ENCODE assay signal across 8 mouse cellular contexts in genomic region chr19:37177819-37178708, GRCm38 (mm10). TPM values are rescaled to one million over a fixed set of nuclear protein-coding genes. Genes with fewer than 3 reads are reported as not detected.
DNase-seq lines count a peak whose midpoint lies in the region; ATAC-seq and TF ChIP-seq lines count a peak whose summit lies in the region.

No protein-coding gene starts in this region.

- WGBS in bone marrow, adult 2 months: 12% methylated on average over 17 of the region's 17 CpGs
- WGBS in embryonic facial prominence, embryonic 14.5 days: 16% methylated on average over 17 of the region's 17 CpGs
- WGBS in midbrain, embryonic 15.5 days: 13% methylated on average over 17 of the region's 17 CpGs
- WGBS in stomach, embryonic 14.5 days: 16% methylated on average over 17 of the region's 17 CpGs

- peak; percentile 73 for ATAC-seq in embryonic facial prominence, embryonic 14.5 days (ENCODE audit: low read depth)
- peak; percentile 82 for ATAC-seq in midbrain, embryonic 15.5 days (replicated peaks)
- ATAC-seq in stomach, embryonic 14.5 days (ENCODE audit: insufficient number of reproducible peaks, insufficient read depth, low FRiP score, low read depth): peak; percentile 59; the same call in 1 of the 2 replicates

- DNase-seq in A20 (ENCODE audit: low read depth, low spot score) (peak; percentile 84), liver (peak; percentile 71)
- DNase-seq in embryonic facial prominence, embryonic 14.5 days (ENCODE audit: low spot score): peak; percentile 88
- DNase-seq in heart, adult 8-10 months (ENCODE audit: low spot score): peak; percentile 74
- DNase-seq in kidney, adult 8-10 months: peak; percentile 67 to 77

- H3K36me3 ChIP-seq in embryonic facial prominence, embryonic 14.5 days (ENCODE audit: control insufficient read depth, insufficient read depth, low read length): no peaks in the 10 kb centered on the region
- no peaks in the 10 kb centered on the region for H3K36me3 ChIP-seq in midbrain, embryonic 15.5 days (replicated peaks)
- no peaks in the 10 kb centered on the region for H3K36me3 ChIP-seq in stomach, embryonic 14.5 days (ENCODE audit: control insufficient read depth, insufficient read depth, low read length)

- H3K4me1 ChIP-seq in bone marrow, adult 2 months (ENCODE audit: control insufficient read depth, insufficient read depth, low read length): no peaks in the 10 kb centered on the region; the same call in none of the 2 replicates
- peaks cover 8% of the 10 kb centered on the region for H3K4me1 ChIP-seq in embryonic facial prominence, embryonic 14.5 days (ENCODE audit: control insufficient read depth, insufficient read depth, low read length)
- H3K4me1 ChIP-seq in midbrain, embryonic 15.5 days: peaks cover 26% of the 10 kb centered on the region
- H3K4me1 ChIP-seq in stomach, embryonic 14.5 days (ENCODE audit: control insufficient read depth, insufficient read depth, low read length): 0 out of 2 replicates have a peak, but pooled peaks cover 8% of the 10 kb centered on the region

- TF ChIP-seq POLR2A in bone marrow, adult 2 months (IDR thresholded peaks at IDR 0.05; ENCODE audit: borderline replicate concordance, control insufficient read depth, low read depth, low read length): no peak

- peaks cover 25% of the 10 kb centered on the region for H3K27me3 ChIP-seq in embryonic facial prominence, embryonic 14.5 days (replicated peaks; ENCODE audit: control insufficient read depth, insufficient read depth, low read length)
- no peaks in the 10 kb centered on the region for H3K27me3 ChIP-seq in midbrain, embryonic 15.5 days (replicated peaks)
- peaks cover 9% of the 10 kb centered on the region; the same call in 1 of the 2 replicates for H3K27me3 ChIP-seq in stomach, embryonic 14.5 days (ENCODE audit: control insufficient read depth, insufficient read depth, low read length)

- H3K4me2 ChIP-seq in embryonic facial prominence, embryonic 14.5 days (ENCODE audit: low read depth, low read length): peak overlapping the region; percentile 54
- H3K4me2 ChIP-seq in midbrain, embryonic 15.5 days: peak overlapping the region; percentile 47
- peak overlapping the region; percentile 27 for H3K4me2 ChIP-seq in stomach, embryonic 14.5 days (replicated peaks; ENCODE audit: low read depth, low read length)

- peak overlapping the region; percentile 27 for H3K4me3 ChIP-seq in bone marrow, adult 2 months (replicated peaks; ENCODE audit: control insufficient read depth, low read depth, low read length)
- peak overlapping the region; percentile 35 for H3K4me3 ChIP-seq in embryonic facial prominence, embryonic 14.5 days (ENCODE audit: low read depth, low read length)
- peak overlapping the region; percentile 47 for H3K4me3 ChIP-seq in midbrain, embryonic 15.5 days
- H3K4me3 ChIP-seq in stomach, embryonic 14.5 days (ENCODE audit: low read depth, low read length): peak overlapping the region; percentile 24

- TF ChIP-seq CTCF in bone marrow, adult 2 months (IDR thresholded peaks at IDR 0.05; ENCODE audit: control insufficient read depth, insufficient read depth, low read length): no peak

- peak overlapping the region; percentile 53; the same call in 1 of the 2 replicates for H3K9ac ChIP-seq in embryonic facial prominence, embryonic 14.5 days (ENCODE audit: low read depth, low read length)
- H3K9ac ChIP-seq in midbrain, embryonic 15.5 days: peak overlapping the region; percentile 37
- H3K9ac ChIP-seq in stomach, embryonic 14.5 days (replicated peaks; ENCODE audit: low read depth, low read length): no peak overlapping the region

- no peak overlapping the region; the same call in 1 of the 2 replicates for H3K27ac ChIP-seq in bone marrow, adult 2 months (ENCODE audit: control insufficient read depth, insufficient read depth, low read depth, low read length, poor library complexity)
- H3K27ac ChIP-seq in embryonic facial prominence, embryonic 14.5 days (replicated peaks; ENCODE audit: low read depth, low read length): no peak overlapping the region
- H3K27ac ChIP-seq in midbrain, embryonic 15.5 days: peak overlapping the region; percentile 79
- no peak overlapping the region for H3K27ac ChIP-seq in stomach, embryonic 14.5 days (ENCODE audit: low read length)

- no peaks in the 10 kb centered on the region for H3K9me3 ChIP-seq in embryonic facial prominence, embryonic 14.5 days (ENCODE audit: control insufficient read depth, low read length)
- H3K9me3 ChIP-seq in midbrain, embryonic 15.5 days: no peaks in the 10 kb centered on the region
- H3K9me3 ChIP-seq in stomach, embryonic 14.5 days (ENCODE audit: control insufficient read depth, low read depth, low read length): no peaks in the 10 kb centered on the region

RNA-seq across cellular contexts. Expression of gene March5, which starts 29.3 kb away (rescaled TPM):
- polyA plus RNA-seq in bone marrow, adult 2 months (2011; ENCODE audit: insufficient read depth, insufficient read length, low replicate concordance, missing spikeins): 103 and 126 TPM in 2 replicates
- 96.0 and 102 TPM in 2 replicates for polyA plus RNA-seq in embryonic facial prominence, embryonic 14.5 days (2014; fragmentation: Nextera tagmentation; extraction: Ambion mirVana)
- total RNA-seq in heart, adult 8-10 months (2022): 10 to 100 TPM; 72.4 to 87.0 (median 78.7) TPM
- polyA plus RNA-seq in midbrain, embryonic 15.5 days (2015; fragmentation: Nextera tagmentation; extraction: Ambion mirVana): 101 and 103 TPM in 2 replicates
- 91.4 and 97.8 TPM in 2 replicates for polyA plus RNA-seq in stomach, embryonic 14.5 days (2014; fragmentation: Nextera tagmentation; extraction: Ambion mirVana)

RNA-seq across cellular contexts. Expression of gene Cpeb3, which starts 30.3 kb away (rescaled TPM):
- 6.1 and 9.1 TPM in 2 replicates for polyA plus RNA-seq in bone marrow, adult 2 months (2011; ENCODE audit: insufficient read depth, insufficient read length, low replicate concordance, missing spikeins)
- 1.5 and 1.9 TPM in 2 replicates for polyA plus RNA-seq in embryonic facial prominence, embryonic 14.5 days (2014; fragmentation: Nextera tagmentation; extraction: Ambion mirVana)
- 100 to 1,000 TPM in 1 of 4 experiments, 10 to 100 TPM in 3; 77.7 to 103 (median 89.0) TPM for total RNA-seq in heart, adult 8-10 months (2022)
- polyA plus RNA-seq in midbrain, embryonic 15.5 days (2015; fragmentation: Nextera tagmentation; extraction: Ambion mirVana): 14.1 and 15.1 TPM in 2 replicates
- polyA plus RNA-seq in stomach, embryonic 14.5 days (2014; fragmentation: Nextera tagmentation; extraction: Ambion mirVana): 0.62 and 0.91 TPM in 2 replicates
